Mouse (Mus musculus): ENCODE measurements around the gene Klhl5. TPM values are rescaled to one million over a fixed set of nuclear protein-coding genes. Genes with fewer than 3 reads are reported as not detected.

Klhl5 gene
- total and polyA plus RNA-seq, 3 experiments: 10.8 to 15.3 (median 12.9) TPM

DNA sequence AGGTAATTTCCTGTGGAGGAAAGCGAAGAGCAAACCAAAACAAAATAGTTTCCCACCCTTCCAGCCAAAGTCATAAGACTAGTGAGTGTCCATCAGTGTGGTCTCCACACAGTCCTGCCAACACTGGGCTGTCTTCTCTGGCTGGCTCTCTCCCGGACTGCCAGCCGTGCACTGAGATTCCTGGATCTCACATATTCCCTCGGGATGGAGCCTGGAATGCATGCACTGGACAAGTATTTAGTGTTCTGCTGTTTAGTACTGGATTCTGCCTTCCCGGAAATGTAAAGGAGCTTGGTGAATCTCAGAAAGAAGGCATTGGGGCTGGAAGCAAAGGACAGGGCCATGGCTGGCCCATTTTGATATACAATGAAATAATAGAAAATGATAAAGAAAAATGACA lies 55.7 kb downstream of the Klhl5 start:
- no peaks in the 10 kb centered on the region for H3K27me3 ChIP-seq (ENCODE audit: control insufficient read depth, insufficient read depth, low read length)
- no peak overlapping the region for H3K4me3 ChIP-seq
- intact Hi-C loops (cut with DNase I): no loop called here
- no peak for TF ChIP-seq EP300 (IDR thresholded peaks at IDR 0.05; ENCODE audit: insufficient read depth, low read depth, low read length)
- TF ChIP-seq CTCF (IDR thresholded peaks at IDR 0.05): no peak
- no peak for TF ChIP-seq POLR2A (IDR thresholded peaks at IDR 0.05; ENCODE audit: insufficient read depth, low read depth, low read length)
- H3K79me2 ChIP-seq (replicated peaks; ENCODE audit: control insufficient read depth, insufficient read depth, low read length): no peaks in the 10 kb centered on the region
- DNase-seq: no peak
- H3K27ac ChIP-seq: no peak overlapping the region; the same call in 1 of the 2 replicates
- H3K36me3 ChIP-seq (ENCODE audit: control insufficient read depth, insufficient read depth, low read length): peaks cover 3% of the 10 kb centered on the region; the same call in 1 of the 2 replicates
- H3K9ac ChIP-seq (ENCODE audit: low read depth, low read length): no peak overlapping the region
- 41% methylated on average over 5 of the region's 5 CpGs for WGBS
- H3K4me1 ChIP-seq (ENCODE audit: control insufficient read depth, insufficient read depth, low read length): peaks cover 8% of the 10 kb centered on the region

GRCm38 (mm10) chr5:65163489-65164092 lies 56.3 kb downstream of the Klhl5 start:
- TF ChIP-seq CTCF (IDR thresholded peaks at IDR 0.05) (no peak), POLR2A (IDR thresholded peaks at IDR 0.05; ENCODE audit: insufficient read depth, low read depth, low read length) (no peak), EP300 (IDR thresholded peaks at IDR 0.05; ENCODE audit: insufficient read depth, low read depth, low read length) (no peak)
- H3K27ac ChIP-seq: no peak overlapping the region
- no peaks in the 10 kb centered on the region for H3K79me2 ChIP-seq (replicated peaks; ENCODE audit: control insufficient read depth, insufficient read depth, low read length)
- no peaks in the 10 kb centered on the region for H3K27me3 ChIP-seq (ENCODE audit: control insufficient read depth, insufficient read depth, low read length)
- no peak overlapping the region for H3K4me3 ChIP-seq
- H3K9ac ChIP-seq (ENCODE audit: low read depth, low read length): no peak overlapping the region
- H3K36me3 ChIP-seq (ENCODE audit: control insufficient read depth, insufficient read depth, low read length): peaks cover 3% of the 10 kb centered on the region; the same call in 1 of the 2 replicates
- 76% methylated on average over 17 of the region's 17 CpGs for WGBS
- H3K4me1 ChIP-seq (ENCODE audit: control insufficient read depth, insufficient read depth, low read length): peaks cover 4% of the 10 kb centered on the region; the same call in 1 of the 2 replicates
- no peak for DNase-seq
- intact Hi-C loops (cut with DNase I): no loop called here

DNA sequence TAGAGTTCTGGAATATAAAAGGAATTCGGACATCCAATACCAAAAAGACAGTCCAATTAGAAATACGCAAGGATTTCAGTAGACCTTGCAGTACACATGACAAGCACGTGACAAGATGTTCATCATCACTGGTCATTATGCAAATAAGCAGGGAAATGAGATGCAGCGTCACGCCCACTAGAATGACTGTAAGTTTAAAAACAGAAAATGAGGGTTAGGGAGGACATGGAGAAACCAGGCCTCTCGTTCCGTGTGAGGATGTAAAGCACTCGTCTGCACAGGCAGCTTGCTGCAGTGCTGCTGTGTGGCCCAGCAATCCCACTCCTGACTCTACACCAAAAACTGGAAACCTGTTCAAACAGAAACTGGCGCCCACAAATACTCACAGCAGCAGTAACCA lies 62.9 kb downstream of the Klhl5 start:
- no peak for TF ChIP-seq CTCF (IDR thresholded peaks at IDR 0.05)
- TF ChIP-seq EP300 (IDR thresholded peaks at IDR 0.05; ENCODE audit: insufficient read depth, low read depth, low read length): no peak
- no peak for TF ChIP-seq POLR2A (IDR thresholded peaks at IDR 0.05; ENCODE audit: insufficient read depth, low read depth, low read length)
- H3K27me3 ChIP-seq (ENCODE audit: control insufficient read depth, insufficient read depth, low read length): no peaks in the 10 kb centered on the region

DNA sequence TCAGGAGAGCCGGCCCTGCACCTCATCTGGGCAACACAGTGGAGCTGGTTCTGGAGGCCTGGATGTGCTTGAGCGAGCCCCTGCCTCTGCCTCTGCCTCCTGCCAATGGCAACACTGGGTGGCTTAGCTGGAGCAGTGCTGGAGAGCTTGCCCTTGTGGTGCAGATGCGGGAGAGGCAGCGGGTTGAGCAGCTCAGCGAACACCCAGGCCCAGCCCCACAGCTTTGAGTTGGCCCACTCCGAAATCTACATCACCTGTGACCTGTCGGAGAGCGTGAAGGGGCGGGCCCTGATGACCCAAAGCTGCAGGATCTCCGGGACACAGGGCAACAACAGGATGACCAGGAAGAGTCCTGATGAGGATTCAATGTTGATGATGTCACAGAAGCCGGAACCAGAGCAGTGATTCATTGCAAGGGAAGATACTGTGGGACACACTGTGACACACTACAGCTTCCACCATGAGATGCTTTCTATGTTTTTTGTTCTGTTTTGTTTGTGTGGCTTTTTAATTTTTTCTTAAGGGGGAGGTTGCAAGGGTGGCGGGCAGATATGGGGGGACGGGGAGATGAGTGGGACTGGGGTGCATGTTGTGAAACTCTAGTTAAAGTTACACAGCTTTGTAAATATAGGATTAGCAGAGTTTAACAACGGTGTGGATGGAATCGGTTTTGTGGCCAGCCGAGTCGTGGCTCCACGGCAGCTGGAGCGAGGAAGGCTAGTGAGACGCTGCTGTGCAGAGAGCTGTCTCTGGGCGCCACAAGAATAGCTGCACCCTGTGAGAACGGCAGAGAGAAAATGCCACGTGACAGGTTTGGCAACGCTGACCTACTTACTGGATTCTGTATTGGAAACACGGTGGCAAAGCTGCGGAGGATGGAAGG lies 67.9 kb downstream of the Klhl5 start:
- DNase-seq: peak in 1 of 2 experiments; percentile 36
- H3K9ac ChIP-seq (ENCODE audit: low read depth, low read length): no peak overlapping the region
- 60% methylated on average over 26 of the region's 26 CpGs for WGBS

More for the DNA sequence above, 62.9 kb downstream of the Klhl5 start:
- no peak overlapping the region for H3K9ac ChIP-seq (ENCODE audit: low read depth, low read length)
- H3K4me3 ChIP-seq: no peak overlapping the region
- H3K27ac ChIP-seq: no peak overlapping the region
- intact Hi-C loops (cut with DNase I): no loop called here
- no peaks in the 10 kb centered on the region for H3K4me1 ChIP-seq (ENCODE audit: control insufficient read depth, insufficient read depth, low read length)
- DNase-seq: no peak
- no peaks in the 10 kb centered on the region for H3K36me3 ChIP-seq (ENCODE audit: control insufficient read depth, insufficient read depth, low read length)
- H3K79me2 ChIP-seq (replicated peaks; ENCODE audit: control insufficient read depth, insufficient read depth, low read length): no peaks in the 10 kb centered on the region
- 90% methylated on average over 9 of the region's 9 CpGs for WGBS

GRCm38 (mm10) chr5:65175918-65176484 lies 68.7 kb downstream of the Klhl5 start:
- Histone ChIP-seq H3K4me1 (ENCODE audit: control insufficient read depth, insufficient read depth, low read length) (peaks cover 3% of the 10 kb centered on the region; the same call in 1 of the 2 replicates), H3K27me3 (ENCODE audit: control insufficient read depth, insufficient read depth, low read length) (no peaks in the 10 kb centered on the region), H3K79me2 (replicated peaks; ENCODE audit: control insufficient read depth, insufficient read depth, low read length) (no peaks in the 10 kb centered on the region), H3K9ac (ENCODE audit: low read depth, low read length) (no peak overlapping the region), H3K36me3 (ENCODE audit: control insufficient read depth, insufficient read depth, low read length) (no peaks in the 10 kb centered on the region), H3K27ac (no peak overlapping the region), H3K4me3 (no peak overlapping the region)
- no peak for TF ChIP-seq POLR2A (IDR thresholded peaks at IDR 0.05; ENCODE audit: insufficient read depth, low read depth, low read length)
- intact Hi-C loops (cut with DNase I): no loop called here
- DNase-seq: no peak
- WGBS: 70% methylated on average over 13 of the region's 13 CpGs

More for the DNA sequence above, 67.9 kb downstream of the Klhl5 start:
- no peaks in the 10 kb centered on the region for H3K27me3 ChIP-seq (ENCODE audit: control insufficient read depth, insufficient read depth, low read length)
- intact Hi-C loops (cut with DNase I): no loop called here
- no peak overlapping the region for H3K27ac ChIP-seq
- H3K4me3 ChIP-seq: no peak overlapping the region
- no peaks in the 10 kb centered on the region for H3K79me2 ChIP-seq (replicated peaks; ENCODE audit: control insufficient read depth, insufficient read depth, low read length)
- peaks cover 3% of the 10 kb centered on the region; the same call in 1 of the 2 replicates for H3K4me1 ChIP-seq (ENCODE audit: control insufficient read depth, insufficient read depth, low read length)
- no peaks in the 10 kb centered on the region for H3K36me3 ChIP-seq (ENCODE audit: control insufficient read depth, insufficient read depth, low read length)
- TF ChIP-seq EP300 (IDR thresholded peaks at IDR 0.05; ENCODE audit: insufficient read depth, low read depth, low read length) (no peak), CTCF (IDR thresholded peaks at IDR 0.05) (no peak), POLR2A (IDR thresholded peaks at IDR 0.05; ENCODE audit: insufficient read depth, low read depth, low read length) (no peak)
